Mouse (Mus musculus) c-Kit-positive CD71-negative TER-119-negative erythroid progenitor cells, embryonic 14.5 days (primary cell): ENCODE results near the gene Racgap1.

Source experiments
- DNase-seq: peaks from one replicate; pipeline ENCODE4 v3.0.0-alpha.2; 2013; ENCODE audit warnings: low read depth

The Racgap1 gene

GRCm38 (mm10) chr15:99651163-99651872, at the start of gene Racgap1:
Gene Racgap1 (minus strand): TSS chr15:99651656.
- DNase-seq = peak; percentile 95

- DNase-seq = no peak
These were observed 49.0 kb upstream of the Racgap1 start for GRCm38 (mm10) chr15:99700219-99701106.

- no peak for DNase-seq
These were observed 48.3 kb upstream of the Racgap1 start for GRCm38 (mm10) chr15:99699715-99700114.

GRCm38 (mm10) chr15:99698533-99699085, 47.2 kb upstream of the Racgap1 start:
- DNase-seq = no peak

GRCm38 (mm10) chr15:99697309-99697708, 45.9 kb upstream of the Racgap1 start:
- no peak for DNase-seq

GRCm38 (mm10) chr15:99691976-99692375, 40.5 kb upstream of the Racgap1 start:
- DNase-seq = no peak

GRCm38 (mm10) chr15:99690924-99691323, 39.5 kb upstream of the Racgap1 start:
- no peak for DNase-seq

- DNase-seq = no peak
These were observed 37.3 kb upstream of the Racgap1 start for GRCm38 (mm10) chr15:99688712-99689111.

GRCm38 (mm10) chr15:99684156-99684555, 32.7 kb upstream of the Racgap1 start:
- DNase-seq = no peak

- no peak for DNase-seq
These were observed 31.4 kb upstream of the Racgap1 start for GRCm38 (mm10) chr15:99682880-99683279.

GRCm38 (mm10) chr15:99679008-99679407, 27.6 kb upstream of the Racgap1 start:
- no peak for DNase-seq

- DNase-seq = no peak
These were observed 26.8 kb upstream of the Racgap1 start for GRCm38 (mm10) chr15:99678063-99678800.

GRCm38 (mm10) chr15:99677089-99677488, 25.6 kb upstream of the Racgap1 start:
- DNase-seq = no peak

- DNase-seq = no peak
These were observed 23.4 kb upstream of the Racgap1 start for GRCm38 (mm10) chr15:99674866-99675265.

- DNase-seq = no peak
These were observed 20.3 kb upstream of the Racgap1 start for GRCm38 (mm10) chr15:99671783-99672182.

GRCm38 (mm10) chr15:99670964-99671670, 19.7 kb upstream of the Racgap1 start:
- DNase-seq = no peak

GRCm38 (mm10) chr15:99670154-99670821, 18.8 kb upstream of the Racgap1 start, which contains the start of gene Asic1:
Gene Asic1 (plus strand): TSS chr15:99670368.
- DNase-seq = no peak

- no peak for DNase-seq
These were observed 17.9 kb upstream of the Racgap1 start for GRCm38 (mm10) chr15:99669392-99669791.

- no peak for DNase-seq
These were observed 17.4 kb upstream of the Racgap1 start for GRCm38 (mm10) chr15:99668881-99669280.

GRCm38 (mm10) chr15:99667544-99667943, 16.1 kb upstream of the Racgap1 start:
- no peak for DNase-seq
